Mouse (Mus musculus) limb, embryonic 11.5 days (tissue): ENCODE data around the gene Ndufs8. TPM values are rescaled to one million over a fixed set of nuclear protein-coding genes. Genes with fewer than 3 reads are reported as not detected.

Experiments used
- ATAC-seq: fragments of 200-750 bp; cut with Nextera tagmentation; 2 replicates; pipeline ENCODE4 v1.8.0; 2017; ENCODE audit warnings: low read depth; ENCODE audit not compliant: insufficient number of reproducible peaks, low FRiP score, low TSS enrichment
- DNase-seq: peaks from one replicate; pipeline ENCODE4 v3.0.0-alpha.2; 2015; ENCODE audit warnings: low spot score
- H3K27ac ChIP-seq: fragments of 300-500 bp; sonication (generic); replicated peaks from 2 replicates; pipeline ENCODE4 v1.5.1; 2014; ENCODE audit warnings: low read depth, mild to moderate bottlenecking, low read length
- H3K27me3 ChIP-seq: fragments of 300-500 bp; sonication (generic); 2 replicates; pipeline ENCODE4 v1.6.1; 2014; ENCODE audit warnings: mild to moderate bottlenecking, low read length, mixed read lengths; ENCODE audit not compliant: control insufficient read depth, insufficient read depth
- H3K36me3 ChIP-seq: fragments of 300-500 bp; sonication (generic); 2 replicates; pipeline ENCODE4 v1.6.1; 2014; ENCODE audit warnings: mild to moderate bottlenecking, low read length, moderate library complexity, mixed read lengths; ENCODE audit not compliant: control insufficient read depth, insufficient read depth
- H3K4me1 ChIP-seq: fragments of 300-500 bp; sonication (generic); 2 replicates; pipeline ENCODE4 v1.6.1; 2014; ENCODE audit warnings: low read length, mixed read lengths; ENCODE audit not compliant: control insufficient read depth, insufficient read depth
- H3K4me2 ChIP-seq: fragments of 300-500 bp; sonication (generic); 2 replicates; pipeline ENCODE4 v1.6.1; 2014; ENCODE audit warnings: low read depth, mild to moderate bottlenecking, moderate library complexity; ENCODE audit not compliant: severe bottlenecking
- H3K4me3 ChIP-seq: fragments of 300-500 bp; sonication (generic); 2 replicates; pipeline ENCODE4 v1.5.1; 2014; ENCODE audit warnings: low read depth, low read length
- H3K9ac ChIP-seq: fragments of 300-500 bp; sonication (generic); 2 replicates; pipeline ENCODE4 v1.6.1; 2014; ENCODE audit warnings: mild to moderate bottlenecking, low read length
- H3K9me3 ChIP-seq: fragments of 300-500 bp; sonication (generic); 2 replicates; pipeline ENCODE4 v1.6.1; 2016; ENCODE audit warnings: low read length; ENCODE audit not compliant: control insufficient read depth
- WGBS: fragments of 180-500 bp; shearing (Covaris S2); extraction: QIAGEN DNeasy Blood & Tissue Kit; methylation state at CpG from one replicate; pipeline ENCODE4 v1.1.7; 2014; 5-methylcytosine and 5-hydroxymethylcytosine counted together
- polyA plus RNA-seq: library from polyadenylated mRNA; unstranded; fragments of >200 nt; fragmentation: Nextera tagmentation; extraction: Ambion mirVana; gene quantifications from 2 replicates; pipeline ENCODE4 v1.2.1, GENCODE M21; 2014

The Ndufs8 gene
- polyA plus RNA-seq, 1 experiment from 2014 or later = 259 TPM

DNA sequence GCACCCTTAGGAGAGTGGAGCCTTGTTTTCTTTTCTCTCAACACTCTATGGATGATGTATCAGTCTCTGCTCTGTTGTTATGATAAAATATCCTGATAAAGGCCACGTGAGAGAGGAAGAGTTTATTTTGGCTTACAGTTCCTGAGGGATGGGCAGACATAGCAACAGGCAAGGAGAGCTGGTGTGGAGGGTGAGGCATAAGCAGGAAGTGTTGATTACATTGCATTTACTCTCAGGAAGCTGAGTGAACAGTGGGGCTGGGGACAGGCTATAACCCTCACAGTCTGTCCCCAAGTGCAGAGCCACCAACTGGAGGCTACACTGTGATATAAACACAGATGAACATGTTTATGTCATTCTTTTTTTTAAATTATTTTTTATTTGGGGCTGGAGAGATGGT, 39.5 kb upstream of the Ndufs8 start:
- H3K27ac ChIP-seq = no peak overlapping the region
- no peak overlapping the region for H3K9ac ChIP-seq
- H3K9me3 ChIP-seq = no peaks in the 10 kb centered on the region
- DNase-seq (no peak), ATAC-seq (no peak)
- 62% methylated on average over 1 of the region's 1 CpGs for WGBS
- no peaks in the 10 kb centered on the region; the same call in 1 of the 2 replicates for H3K36me3 ChIP-seq
- H3K4me2 ChIP-seq = no peak overlapping the region
- H3K27me3 ChIP-seq = no peaks in the 10 kb centered on the region
- no peak overlapping the region for H3K4me3 ChIP-seq
- H3K4me1 ChIP-seq = no peaks in the 10 kb centered on the region

DNA sequence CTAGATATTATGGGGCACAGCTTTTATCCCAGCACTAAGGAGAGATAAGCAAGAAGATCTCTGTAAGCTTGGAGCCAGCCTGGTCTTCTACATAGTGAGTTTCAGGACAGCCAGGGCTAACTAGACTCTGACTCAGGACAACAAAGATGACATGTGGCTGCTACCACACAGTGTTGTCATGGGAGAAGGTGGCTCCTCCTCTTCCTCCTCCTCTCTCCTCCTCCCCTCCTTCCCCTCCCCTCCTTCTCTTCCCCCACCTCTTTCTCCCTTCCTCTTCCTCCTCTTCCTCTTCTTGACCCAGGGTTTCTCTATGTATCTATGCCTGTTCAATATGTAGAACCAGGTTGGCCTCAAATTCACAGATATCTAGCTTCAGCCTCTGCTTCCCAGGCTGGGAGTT, 38.9 kb upstream of the Ndufs8 start:
- Histone ChIP-seq H3K9ac (no peak overlapping the region), H3K27me3 (no peaks in the 10 kb centered on the region), H3K4me1 (no peaks in the 10 kb centered on the region), H3K4me2 (no peak overlapping the region), H3K27ac (no peak overlapping the region), H3K9me3 (no peaks in the 10 kb centered on the region), H3K36me3 (no peaks in the 10 kb centered on the region; the same call in 1 of the 2 replicates), H3K4me3 (no peak overlapping the region)
- DNase-seq (no peak), ATAC-seq (no peak)

DNA sequence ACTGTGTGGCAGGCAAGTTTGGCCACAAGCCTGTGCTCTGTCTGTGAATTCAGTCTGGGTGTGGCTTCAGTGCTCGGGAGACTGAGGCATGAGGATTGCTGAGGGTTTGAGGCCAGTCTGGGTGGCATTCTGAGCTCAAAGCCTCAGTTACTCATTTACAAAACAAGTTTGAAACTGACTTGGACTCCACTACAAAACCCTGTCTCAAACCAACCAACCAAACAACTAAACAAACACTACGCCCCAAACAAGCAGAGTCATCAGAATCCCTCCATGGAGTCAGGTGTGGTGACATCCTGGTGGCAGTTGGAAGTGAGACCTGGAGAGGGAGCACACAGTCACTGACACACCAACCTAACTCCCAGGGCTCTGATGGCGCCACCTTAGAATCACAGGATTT, 37.8 kb upstream of the Ndufs8 start:
- DNase-seq (no peak), ATAC-seq (no peak)
- Histone ChIP-seq H3K27me3 (no peaks in the 10 kb centered on the region), H3K27ac (no peak overlapping the region), H3K4me2 (no peak overlapping the region), H3K4me3 (no peak overlapping the region), H3K9ac (no peak overlapping the region), H3K36me3 (no peaks in the 10 kb centered on the region; the same call in 1 of the 2 replicates), H3K9me3 (no peaks in the 10 kb centered on the region), H3K4me1 (no peaks in the 10 kb centered on the region)
- WGBS = 83% methylated on average over 3 of the region's 3 CpGs

DNA sequence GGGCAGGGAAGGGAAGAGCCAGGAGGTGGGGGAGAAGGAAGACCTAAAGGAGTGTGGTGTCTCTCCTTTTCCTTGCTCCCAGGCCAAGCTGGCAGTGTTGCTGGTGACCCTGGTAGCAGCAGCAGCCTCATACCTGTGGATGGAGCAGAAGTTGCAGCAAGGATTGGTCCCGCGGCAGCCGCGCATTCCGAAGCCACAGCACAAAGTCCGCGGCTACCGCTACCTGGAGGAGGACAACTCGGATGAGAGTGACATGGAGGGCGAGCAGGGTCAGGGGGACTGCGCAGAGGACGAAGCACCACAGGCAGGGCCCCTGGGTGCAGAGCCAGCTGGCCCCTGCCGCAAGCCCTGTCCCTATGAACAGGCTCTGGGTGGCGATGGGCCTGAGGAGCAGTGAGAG, 36.0 kb upstream of the Ndufs8 start:
- no peak overlapping the region for H3K27ac ChIP-seq
- no peaks in the 10 kb centered on the region for H3K27me3 ChIP-seq
- no peaks in the 10 kb centered on the region; the same call in 1 of the 2 replicates for H3K36me3 ChIP-seq
- no peaks in the 10 kb centered on the region for H3K9me3 ChIP-seq
- 70% methylated on average over 14 of the region's 14 CpGs for WGBS
- H3K4me2 ChIP-seq = no peak overlapping the region
- no peak for DNase-seq
- no peak overlapping the region for H3K4me3 ChIP-seq
- H3K9ac ChIP-seq = no peak overlapping the region
- ATAC-seq = no peak
- no peaks in the 10 kb centered on the region for H3K4me1 ChIP-seq

DNA sequence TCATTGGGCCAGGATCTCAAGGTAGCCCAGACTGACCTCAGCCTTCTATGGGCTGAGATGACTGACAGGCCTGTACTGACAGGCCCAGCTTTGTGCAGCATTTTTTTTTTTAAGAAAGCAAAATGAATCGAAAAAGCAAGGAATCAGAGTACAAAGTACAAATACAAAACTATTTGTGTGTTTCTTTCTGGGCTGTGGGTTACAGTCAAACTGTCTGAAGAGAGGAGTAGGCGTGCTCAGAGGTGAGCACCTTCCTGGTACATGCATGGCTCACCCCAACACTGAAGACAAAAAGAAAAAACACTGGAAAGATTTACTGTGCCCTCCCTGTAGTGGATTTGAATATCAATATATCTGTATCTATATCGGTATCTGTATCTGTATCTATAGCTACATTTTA, 35.2 kb upstream of the Ndufs8 start:
- Histone ChIP-seq H3K27ac (no peak overlapping the region), H3K4me2 (no peak overlapping the region), H3K4me1 (no peaks in the 10 kb centered on the region), H3K4me3 (no peak overlapping the region), H3K9me3 (no peaks in the 10 kb centered on the region), H3K36me3 (no peaks in the 10 kb centered on the region; the same call in 1 of the 2 replicates), H3K27me3 (no peaks in the 10 kb centered on the region), H3K9ac (no peak overlapping the region)
- WGBS = 83% methylated on average over 3 of the region's 3 CpGs
- no peak for DNase-seq
- ATAC-seq = no peak

DNA sequence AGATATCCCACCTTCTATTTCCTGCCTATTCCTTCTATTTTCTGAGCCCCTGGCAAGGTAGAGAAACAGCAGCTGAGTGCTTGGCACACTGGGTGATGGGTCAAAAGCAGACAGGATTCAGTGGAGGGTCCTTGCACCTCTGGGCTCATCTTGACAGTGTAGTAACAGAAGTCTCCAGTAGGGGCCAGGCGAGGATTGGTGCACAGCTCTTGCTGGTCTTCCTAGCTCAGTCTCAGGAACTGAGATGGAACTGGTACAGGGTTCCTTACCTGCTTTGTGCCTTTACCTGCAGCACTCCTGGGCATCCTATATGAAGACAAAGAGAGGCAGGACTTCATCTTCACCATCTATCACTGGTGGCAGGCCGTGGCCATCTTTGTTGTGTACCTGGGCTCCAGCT, 34.1 kb upstream of the Ndufs8 start:
- H3K27me3 ChIP-seq = no peaks in the 10 kb centered on the region
- DNase-seq (peak; percentile 84), ATAC-seq (no peak)
- H3K36me3 ChIP-seq = no peaks in the 10 kb centered on the region; the same call in 1 of the 2 replicates
- H3K4me3 ChIP-seq = no peak overlapping the region
- H3K9ac ChIP-seq = no peak overlapping the region
- WGBS = 11% methylated on average over 2 of the region's 2 CpGs
- no peak overlapping the region for H3K4me2 ChIP-seq
- no peaks in the 10 kb centered on the region for H3K9me3 ChIP-seq
- no peak overlapping the region for H3K27ac ChIP-seq
- no peaks in the 10 kb centered on the region for H3K4me1 ChIP-seq

DNA sequence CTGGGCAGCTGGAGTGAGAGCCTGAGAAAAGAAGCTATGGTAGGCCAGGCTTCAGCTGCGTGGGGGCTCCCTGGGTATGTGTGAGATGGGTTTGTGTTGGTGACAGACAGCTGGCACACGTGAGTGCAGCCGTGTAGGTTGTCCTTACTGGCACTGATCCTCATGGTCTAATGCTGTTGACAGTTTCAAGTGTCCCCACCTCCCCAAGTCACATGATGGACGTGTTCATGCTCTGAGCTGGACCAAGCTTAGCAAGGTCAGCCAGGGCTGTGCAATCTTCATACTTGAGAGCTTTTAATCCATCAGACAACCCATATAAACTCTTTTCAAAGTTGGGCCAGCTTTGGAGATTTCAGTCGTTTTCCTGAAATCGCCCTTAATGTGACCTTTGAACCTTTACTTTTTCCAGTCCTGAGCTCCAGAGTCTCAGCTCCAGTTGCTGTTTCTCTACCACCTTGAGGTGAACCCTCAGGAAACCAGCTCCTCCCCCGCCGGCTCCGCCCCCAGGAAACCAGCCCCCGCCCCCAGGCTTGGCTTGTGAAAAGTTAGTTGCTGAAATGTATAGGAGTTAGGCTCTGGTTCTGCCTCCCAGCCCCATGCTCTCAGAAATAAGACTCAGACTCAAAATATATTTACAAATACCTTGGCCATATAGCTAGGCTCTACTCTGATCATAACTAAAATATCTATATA, 33.4 kb upstream of the Ndufs8 start:
- no peaks in the 10 kb centered on the region for H3K9me3 ChIP-seq
- DNase-seq (peak; percentile 34), ATAC-seq (no peak)
- H3K27ac ChIP-seq = no peak overlapping the region
- no peak overlapping the region for H3K4me2 ChIP-seq
- no peak overlapping the region for H3K9ac ChIP-seq
- H3K4me1 ChIP-seq = no peaks in the 10 kb centered on the region
- no peaks in the 10 kb centered on the region for H3K27me3 ChIP-seq
- H3K36me3 ChIP-seq = no peaks in the 10 kb centered on the region; the same call in 1 of the 2 replicates
- WGBS = 33% methylated on average over 10 of the region's 10 CpGs
- H3K4me3 ChIP-seq = no peak overlapping the region

DNA sequence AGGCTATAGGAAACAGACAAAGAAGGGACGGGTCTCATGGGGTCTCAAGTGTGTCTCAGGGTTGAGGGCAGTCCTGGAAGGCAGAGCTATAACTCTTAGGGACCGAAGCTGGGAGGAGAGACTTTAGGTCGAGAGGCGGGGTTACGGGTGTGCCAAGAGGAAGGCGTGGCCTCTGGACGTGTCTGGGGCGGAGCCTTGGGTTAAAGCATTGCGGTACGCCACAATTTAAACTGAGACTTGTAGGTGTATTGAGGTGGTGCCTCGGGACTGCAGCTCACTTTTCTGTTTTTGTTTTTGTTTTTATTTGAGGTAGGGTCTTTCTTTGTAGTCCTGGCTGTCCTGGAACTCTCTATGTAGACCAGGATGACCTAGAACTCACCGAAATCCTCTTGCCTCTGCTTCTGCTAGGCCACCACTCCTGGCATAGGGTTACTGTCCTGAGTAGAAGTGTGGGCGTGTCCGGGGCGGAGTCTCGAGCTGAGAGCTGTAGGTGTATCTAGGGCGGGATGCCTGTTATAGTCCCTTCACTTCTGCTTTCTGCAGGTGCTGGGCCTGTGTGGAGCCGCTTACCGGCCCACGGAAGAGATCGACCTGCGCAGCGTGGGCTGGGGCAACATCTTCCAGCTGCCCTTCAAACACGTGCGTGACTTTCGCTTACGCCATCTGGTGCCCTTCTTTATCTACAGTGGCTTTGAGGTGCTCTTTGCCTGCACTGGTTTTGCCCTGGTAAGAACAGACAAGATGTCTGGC, 30.6 kb upstream of the Ndufs8 start:
- no peaks in the 10 kb centered on the region for H3K36me3 ChIP-seq
- 0 out of 2 replicates have a peak overlapping the region, but pooled peaks have one; percentile 10 for H3K4me2 ChIP-seq
- no peaks in the 10 kb centered on the region for H3K9me3 ChIP-seq
- WGBS = 21% methylated on average over 27 of the region's 27 CpGs
- ATAC-seq (no peak), DNase-seq (no peak)
- no peaks in the 10 kb centered on the region for H3K4me1 ChIP-seq
- H3K9ac ChIP-seq = no peak overlapping the region
- H3K27me3 ChIP-seq = no peaks in the 10 kb centered on the region
- H3K27ac ChIP-seq = no peak overlapping the region
- H3K4me3 ChIP-seq = no peak overlapping the region
